Mouse (Mus musculus): ENCODE results near the gene Elavl3.

GRCm38 (mm10) chr9:22085022-22085834 is 33.4 kb upstream of the Elavl3 start, which contains the start of gene Ecsit:
- TF ChIP-seq CTCF (conservative IDR thresholded peaks at IDR 0.05; ENCODE audit: insufficient read depth, insufficient read length, low read depth, low read length) (no peak), POLR2A (IDR thresholded peaks at IDR 0.05; ENCODE audit: low read depth, low read length) (no peak)

Measured in kidney, adult 2 months (tissue).